Mouse (Mus musculus): ENCODE results near the gene Gm21962. TPM values are rescaled to one million over a fixed set of nuclear protein-coding genes. Genes with fewer than 3 reads are reported as not detected.

The Gm21962 gene
- polyA plus RNA-seq (2021; fragmentation: Nextera tagmentation) = not detected in 2 replicates
- long read RNA-seq, experiment 1 = 0 reads
- long read RNA-seq, experiment 2 = 0 reads

GRCm38 (mm10) chr3:137671224-137671623, at the start of gene Gm21962:
TSS of gene Gm21962 (plus strand) at chr3:137671524.

Other genes with a start within 250 kb of the Gm21962 start
- 44.7 and 82.2 TPM in 2 replicates for gene Ddit4l, start 49.9 kb upstream of the Gm21962 start, polyA plus RNA-seq (2021; fragmentation: Nextera tagmentation)
- gene H2afz, start 193.0 kb downstream of the Gm21962 start, polyA plus RNA-seq (2021; fragmentation: Nextera tagmentation) = 660 and 757 TPM in 2 replicates
- 8.8 and 13.4 TPM in 2 replicates for gene Dnajb14, start 196.2 kb downstream of the Gm21962 start, polyA plus RNA-seq (2021; fragmentation: Nextera tagmentation)
- gene Lamtor3, start 247.0 kb downstream of the Gm21962 start, polyA plus RNA-seq (2021; fragmentation: Nextera tagmentation) = 116 and 133 TPM in 2 replicates

Measured in left cerebral cortex, adult 6 months (tissue).